Mouse (Mus musculus) gastrocnemius, adult 8-10 months (tissue): ENCODE data around the gene Cyp2c69. TPM values are rescaled to one million over a fixed set of nuclear protein-coding genes. Genes with fewer than 3 reads are reported as not detected.
"Not testable (repeated sequence)": the region's sequence is repeated elsewhere in the genome, so short reads cannot be mapped to it uniquely, and the experiment has no call there.

Experiments
- DNase-seq, 2 experiments: peaks; one replicate each; pipeline ENCODE4 v3.0.0; 2022; ENCODE audit warnings: low spot score in 2 of 2
- total RNA-seq, 4 experiments: library from RNA; stranded (reverse); gene quantifications; 2 replicates each; pipeline ENCODE4 v1.2.4; 2022

The Cyp2c69 gene
- total RNA-seq: under 1 TPM in 1 of 4 experiments, not detected in 3; 0.59 TPM

DNA sequence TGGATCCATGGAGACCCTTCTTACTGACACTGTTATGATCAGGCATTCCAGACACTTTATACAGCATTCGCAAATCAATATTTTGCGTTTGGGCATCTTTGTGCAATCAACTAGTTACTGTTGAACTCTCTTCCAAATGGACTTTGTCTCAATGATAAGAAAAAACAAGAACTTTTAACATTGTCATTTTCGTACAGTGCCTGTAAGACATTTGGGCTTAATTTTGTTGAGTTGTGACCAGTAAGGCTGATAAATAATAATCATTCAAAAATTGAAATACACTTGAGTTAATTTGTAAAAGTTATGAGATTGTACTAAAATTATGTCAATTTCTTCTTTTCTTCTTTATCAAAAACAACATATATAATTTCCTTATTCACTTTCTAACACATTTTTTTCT, at the start of gene Cyp2c69:
Gene Cyp2c69, minus strand, starts transcription at position 101 of the 400 bp plus-strand sequence.
- not testable (repeated sequence) for DNase-seq

DNA sequence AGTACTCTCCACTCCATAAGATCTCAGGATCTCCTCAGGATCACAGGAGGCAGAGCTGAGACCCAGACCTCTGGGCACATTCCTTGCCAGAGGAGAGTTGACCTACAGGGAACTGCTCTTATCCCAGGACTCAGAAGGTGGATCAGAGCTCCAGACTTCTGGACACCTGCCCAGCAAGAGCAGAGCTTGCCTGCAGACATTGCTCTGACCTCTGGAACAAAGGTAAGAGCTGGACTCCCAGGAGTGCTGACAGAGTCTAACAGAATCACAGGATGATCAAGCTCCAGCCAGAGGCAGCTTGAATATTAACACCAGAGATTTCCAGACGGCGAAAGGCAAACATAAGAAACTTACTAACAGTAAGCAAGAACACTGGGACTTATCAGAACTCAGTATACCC, 48.8 kb upstream of the Cyp2c69 start:
- no peak for DNase-seq

DNA sequence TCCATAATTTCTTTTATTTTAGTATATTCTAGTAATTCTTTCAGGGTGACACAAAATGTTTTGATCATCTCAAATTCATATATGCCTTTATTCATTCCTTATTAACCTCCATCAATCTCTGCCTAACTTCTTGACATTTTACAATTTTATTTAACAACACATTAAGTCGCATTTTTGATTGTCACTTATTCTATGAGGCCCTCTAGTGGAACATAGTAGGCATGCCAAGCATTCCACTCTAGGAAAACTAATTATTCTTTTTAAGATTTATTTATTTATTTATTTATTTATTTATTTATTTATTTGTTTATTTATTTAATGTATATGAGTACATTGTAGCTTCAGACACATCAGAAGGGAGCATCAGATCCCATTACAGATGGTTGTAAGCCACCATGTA, 43.4 kb upstream of the Cyp2c69 start:
- DNase-seq: no peak

DNA sequence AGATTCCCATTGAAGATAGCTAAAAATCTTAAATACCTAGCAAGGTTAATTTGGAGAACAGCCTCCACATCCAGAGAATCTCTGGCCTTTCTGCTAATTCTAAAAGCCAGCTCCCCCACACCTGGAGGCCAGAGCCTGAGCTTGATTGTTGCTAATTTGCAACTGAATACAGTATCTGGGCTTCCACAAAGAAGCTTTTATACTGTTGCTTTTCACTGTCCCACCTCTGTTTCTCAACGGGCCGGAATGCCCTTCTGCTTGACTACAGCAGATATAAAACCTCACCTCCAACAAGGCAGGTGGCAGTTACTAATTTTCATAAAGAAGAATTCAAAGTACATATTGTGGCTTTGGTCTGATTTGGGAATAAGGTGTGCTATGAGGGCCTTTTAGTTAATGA, 15.1 kb upstream of the Cyp2c69 start:
- DNase-seq: no peak

DNA sequence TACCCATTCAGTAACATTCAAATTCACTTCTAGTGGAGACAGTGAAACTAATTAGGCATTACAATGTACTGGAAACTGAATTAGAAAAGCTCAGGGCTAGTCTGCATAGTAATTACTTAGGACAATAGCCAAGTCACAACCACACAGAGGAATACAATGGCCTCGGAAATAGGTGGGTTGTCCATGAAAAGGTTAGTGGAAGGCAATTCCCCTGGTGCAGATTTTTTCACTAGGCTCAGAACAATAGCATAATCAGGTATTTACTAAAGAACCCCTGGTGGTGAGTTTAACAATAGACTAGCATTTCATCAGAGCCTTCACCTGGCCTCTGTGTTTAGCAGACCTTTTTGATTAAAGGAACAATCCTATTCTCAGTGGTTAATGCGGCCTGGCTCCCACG, 3.5 kb upstream of the Cyp2c69 start:
- not testable (repeated sequence) for DNase-seq

DNA sequence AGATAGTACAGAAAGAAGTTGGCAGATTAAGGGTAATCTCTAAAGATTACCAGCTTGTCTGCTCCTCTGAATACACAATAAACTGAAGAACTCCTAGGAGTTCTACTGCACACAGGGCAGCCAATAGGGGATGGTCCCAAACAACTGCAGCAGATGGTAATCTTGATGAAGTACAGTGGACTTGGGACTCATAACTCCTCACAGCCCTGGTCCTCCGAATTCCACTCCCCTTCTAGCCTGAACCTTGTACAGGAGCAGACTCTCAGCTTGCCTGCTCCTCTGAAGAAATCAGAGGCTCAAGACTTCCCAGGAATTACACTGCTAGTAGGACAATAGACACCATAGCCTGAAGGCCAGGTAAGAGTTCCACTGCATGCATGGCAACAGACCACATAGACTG, 20.5 kb downstream of the Cyp2c69 start:
- no peak for DNase-seq

GRCm38 (mm10) chr19:39820931-39821330, 65.7 kb downstream of the Cyp2c69 start:
- DNase-seq: not testable (repeated sequence)

- DNase-seq: not testable (repeated sequence)
These were observed 70.2 kb downstream of the Cyp2c69 start for GRCm38 (mm10) chr19:39816400-39816799.

DNA sequence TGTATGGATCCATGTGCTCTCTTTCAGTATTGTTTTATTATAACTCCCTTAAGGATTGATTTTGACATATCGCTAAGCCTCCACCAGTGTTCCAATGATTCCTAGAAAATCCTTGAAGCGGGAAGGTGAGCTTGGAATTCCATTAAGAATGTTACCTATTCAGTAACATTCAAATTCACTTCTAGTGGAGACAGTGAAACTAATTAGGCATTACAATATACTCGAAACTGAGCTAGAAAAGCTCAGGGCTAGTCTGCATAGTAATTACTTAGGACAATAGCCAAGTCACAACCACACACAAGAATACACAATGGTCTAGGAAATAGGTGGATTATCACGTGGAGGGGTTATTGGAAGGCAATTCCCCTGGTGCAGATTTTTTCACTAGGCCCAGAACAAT, 70.6 kb downstream of the Cyp2c69 start:
- not testable (repeated sequence) for DNase-seq

- not testable (repeated sequence) for DNase-seq
These were observed 73.9 kb downstream of the Cyp2c69 start, which contains the start of gene Cyp2c40 for GRCm38 (mm10) chr19:39812714-39813113. Gene Cyp2c40, minus strand, starts transcription at chr19:39812814.

Other genes with a start within 250 kb of the Cyp2c69 start
- not detected for gene Cyp2c67, start 237.7 kb downstream of the Cyp2c69 start, total RNA-seq
- gene Cyp2c68, start 145.7 kb downstream of the Cyp2c69 start, total RNA-seq: not detected
- gene Cyp2c40, start 74.0 kb downstream of the Cyp2c69 start, total RNA-seq: 1 to 10 TPM in 1 of 4 experiments, not detected in 3; 1.4 TPM
- under 1 TPM in 1 of 4 experiments, not detected in 3; 0.27 TPM for gene Cyp2c37, start 105.6 kb upstream of the Cyp2c69 start, total RNA-seq
- not detected for gene Cyp2c54, start 187.0 kb upstream of the Cyp2c69 start, total RNA-seq
- gene Cyp2c50, start 202.9 kb upstream of the Cyp2c69 start, total RNA-seq: under 1 TPM in 1 of 4 experiments, not detected in 3; 0.35 TPM